Mouse (Mus musculus): ENCODE measurements at regions not wholly inside any gene's neighbourhood (a gene's known extent, or its start where the extent isn't known, plus 50 kb on each side); places are given as distances from the start of the nearest gene placed in this dataset.
A peak's percentile ranks its signal among the peaks of the same experiment; 100 is the strongest.

DNA sequence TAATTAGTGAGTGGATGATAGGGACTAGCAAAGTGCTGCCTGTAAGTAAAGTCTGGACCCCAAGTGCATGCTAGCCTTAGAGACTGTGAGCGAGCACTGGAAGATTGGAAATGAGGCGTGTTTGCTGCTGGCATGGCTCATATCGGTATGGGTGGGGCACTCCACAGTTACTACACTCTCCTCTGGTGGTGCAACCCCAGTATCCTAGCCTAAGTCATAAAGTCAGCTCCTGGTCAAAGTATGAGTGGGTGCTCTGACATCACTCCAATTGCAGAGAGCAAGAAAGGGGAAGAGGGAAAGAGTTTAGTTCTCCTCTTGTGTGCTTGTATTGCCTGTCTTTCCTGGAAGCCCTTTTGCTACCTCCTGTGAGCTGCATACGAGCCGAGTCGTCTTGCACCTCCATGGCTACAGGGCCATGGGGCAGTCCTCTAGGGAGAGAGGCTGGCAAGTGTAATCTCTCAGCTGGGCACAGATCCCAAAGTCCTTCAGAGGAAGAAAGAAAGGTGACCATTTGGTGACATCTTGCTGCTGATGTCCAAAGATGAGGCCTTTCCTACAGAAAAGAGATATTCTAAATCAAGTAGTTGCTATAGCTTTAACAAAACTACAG lies 281.2 kb upstream of the Id2 start:
- no peak for DNase-seq

DNA sequence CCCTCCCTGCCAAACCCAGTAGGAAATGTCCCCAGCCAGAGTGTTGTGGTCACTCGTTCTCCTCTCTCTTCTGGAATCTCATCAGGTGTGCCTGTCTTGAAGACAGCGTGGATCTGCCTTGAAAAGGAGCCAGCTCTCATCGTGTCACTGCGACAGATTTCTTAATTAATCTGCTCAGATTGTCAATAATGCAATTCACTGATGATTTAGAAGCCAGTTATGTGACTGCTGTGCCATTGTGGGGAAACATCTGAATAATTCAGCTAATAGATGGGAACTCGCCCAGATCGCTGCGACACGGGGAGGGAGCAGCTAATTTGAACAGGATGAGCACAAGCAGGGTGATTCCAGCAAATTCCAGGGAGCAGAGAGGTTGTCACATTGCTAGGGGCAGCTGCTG lies 279.5 kb upstream of the Id2 start:
- DNase-seq = no peak

DNA sequence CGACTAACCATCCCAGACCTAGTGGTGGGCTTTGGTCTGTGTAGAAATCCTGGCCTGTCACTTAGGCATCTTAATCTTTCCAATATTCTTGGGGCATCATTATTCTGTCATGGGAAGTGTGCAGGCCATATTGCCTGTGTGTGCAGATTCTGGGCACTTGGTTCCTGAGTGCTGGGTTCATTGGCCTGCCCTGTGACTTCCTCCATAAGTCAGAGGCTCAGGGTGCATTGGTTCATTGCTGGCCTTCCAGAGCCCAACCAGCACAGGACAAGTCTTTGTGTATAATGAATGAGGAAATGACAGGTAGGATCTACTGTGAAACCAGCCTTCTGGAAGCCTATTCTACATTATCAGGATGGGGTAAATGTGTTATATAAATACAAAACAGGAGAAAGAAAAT lies 270.6 kb upstream of the Id2 start:
- DNase-seq = no peak

DNA sequence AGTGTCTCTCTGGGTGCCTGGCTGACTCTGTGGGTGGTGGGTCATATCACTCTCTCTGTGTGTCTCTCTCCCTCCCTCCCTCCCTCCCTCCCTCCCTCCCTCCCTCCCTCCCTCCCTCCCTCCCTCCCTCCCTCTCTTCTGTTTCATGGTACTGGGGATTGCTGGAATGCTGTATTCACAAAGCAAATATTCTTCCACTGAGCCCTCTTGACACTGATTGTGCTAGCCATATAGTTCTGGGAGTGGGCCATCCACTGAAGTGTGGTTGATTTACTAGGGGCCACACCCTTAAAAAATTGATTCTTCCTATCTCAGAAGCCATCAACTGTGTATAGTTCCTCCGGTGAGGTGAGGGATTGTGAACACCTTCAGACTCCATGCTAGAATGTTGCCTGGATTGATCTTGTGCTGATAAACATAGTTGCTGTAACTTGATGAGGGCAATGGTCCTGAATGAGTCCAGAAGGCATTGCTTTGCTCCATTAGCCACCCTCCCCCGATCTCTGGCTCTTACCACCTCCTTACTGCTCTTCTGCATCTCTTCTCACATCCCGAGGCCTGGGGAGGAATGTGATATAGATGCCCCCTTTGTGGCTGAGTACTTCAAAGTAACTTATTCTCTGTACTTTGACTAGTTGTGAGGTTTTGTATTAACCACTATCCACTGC lies 268.8 kb upstream of the Id2 start:
- DNase-seq = no peak

DNA sequence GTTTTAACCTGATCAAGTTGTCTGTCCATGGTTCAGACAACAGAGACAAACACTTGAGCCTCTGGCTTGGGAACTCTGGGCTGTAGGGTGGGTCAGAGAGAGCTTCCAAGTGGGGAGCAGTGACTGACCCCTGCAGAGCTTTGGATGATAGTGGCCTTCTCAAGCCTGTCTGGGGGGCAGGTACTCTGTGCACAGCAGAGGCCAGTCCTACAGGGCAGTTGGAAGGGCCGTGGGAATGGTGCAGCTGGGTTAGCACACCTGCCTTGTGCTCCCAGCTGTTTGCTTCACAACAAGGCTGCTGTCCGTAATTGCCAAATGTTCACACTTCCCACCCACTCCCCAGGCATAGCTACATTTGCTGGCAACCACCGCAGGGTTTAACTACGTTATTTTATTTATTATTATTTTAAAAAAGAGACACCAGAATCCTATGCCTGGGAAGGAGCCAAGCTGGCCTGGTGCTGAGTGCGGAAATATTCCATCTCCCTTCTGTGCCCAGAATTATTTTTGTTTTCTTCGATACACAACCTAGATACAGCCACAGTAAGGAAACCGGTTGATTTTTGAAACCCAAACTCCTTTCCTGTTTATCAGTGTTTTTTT lies 268.1 kb upstream of the Id2 start:
- DNase-seq = no peak

DNA sequence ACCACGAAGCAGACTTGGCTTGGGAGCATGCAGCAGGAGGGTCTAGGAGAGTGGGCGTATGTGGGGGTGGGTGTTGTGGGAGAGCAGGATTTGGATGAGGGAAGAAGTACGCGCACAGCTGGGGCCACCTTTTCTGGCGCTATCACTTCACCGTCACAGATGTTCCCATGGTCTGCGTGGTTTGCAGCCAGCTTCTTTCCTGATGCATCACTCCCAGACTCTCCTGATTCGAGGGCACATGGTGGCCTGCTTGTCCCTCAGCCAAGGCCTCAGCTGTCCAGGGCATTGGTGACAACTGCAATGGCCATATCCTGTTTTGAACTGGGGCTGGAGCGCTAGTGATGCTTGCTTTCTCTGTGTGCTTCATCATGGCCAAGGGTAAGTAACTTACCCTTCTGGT lies 266.9 kb upstream of the Id2 start:
- DNase-seq = no peak

DNA sequence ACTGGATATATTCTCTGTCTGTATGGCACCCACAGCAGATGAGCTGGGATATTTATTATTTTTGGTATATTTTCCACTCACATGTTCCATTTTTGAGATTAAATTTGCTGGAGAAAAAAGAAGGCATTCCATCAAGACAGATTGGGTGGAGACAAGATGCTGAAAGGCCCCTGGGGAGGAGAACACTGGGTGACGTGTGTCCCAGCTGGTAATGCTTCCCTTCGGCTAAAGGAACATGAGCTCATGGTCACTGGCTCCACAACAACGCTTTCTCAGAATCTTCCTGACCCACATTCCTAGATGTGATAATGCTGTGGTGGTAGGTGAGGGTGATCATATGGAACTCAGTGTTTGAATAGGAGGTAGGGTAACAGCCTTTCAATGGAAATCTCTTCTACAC lies 266.4 kb upstream of the Id2 start:
- DNase-seq = no peak

DNA sequence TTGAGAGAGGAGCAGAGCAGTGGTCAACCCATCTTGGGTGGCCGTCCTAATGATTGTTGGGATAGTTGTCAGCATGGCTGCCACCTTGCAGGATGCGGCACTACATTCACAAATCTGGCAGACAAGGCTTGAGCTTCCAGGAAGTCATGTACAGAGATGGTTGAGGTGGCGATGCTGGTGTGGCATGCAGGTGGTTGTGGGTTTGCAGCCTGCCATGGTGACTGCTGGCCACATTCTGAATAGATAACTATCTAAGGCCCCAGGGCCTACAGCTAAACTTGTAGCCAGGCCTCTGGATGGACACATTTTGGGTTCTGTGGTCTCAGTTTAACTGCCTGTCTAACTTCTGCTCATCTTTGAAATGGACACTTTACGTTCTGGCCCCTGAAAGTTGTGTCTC lies 265.8 kb upstream of the Id2 start:
- DNase-seq = no peak

DNA sequence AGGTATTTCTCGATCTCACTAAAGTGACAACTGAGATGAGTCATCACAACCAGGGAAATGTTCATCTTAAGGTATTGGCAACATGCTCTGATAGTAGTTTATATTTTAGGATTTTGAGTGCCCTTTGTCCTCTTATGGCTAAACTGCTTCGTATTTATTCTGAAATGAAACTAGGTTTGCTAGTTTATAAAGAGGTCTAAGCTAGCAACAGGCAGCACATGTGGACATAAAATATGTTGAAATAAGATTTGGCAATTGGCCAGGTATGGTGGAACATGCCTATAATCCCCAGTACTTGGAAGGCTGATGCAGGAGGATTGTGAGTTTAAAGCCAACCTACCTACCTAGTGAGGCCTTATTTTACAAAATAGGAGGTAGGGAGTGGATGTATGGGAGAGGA lies 263.8 kb upstream of the Id2 start:
- DNase-seq = no peak

DNA sequence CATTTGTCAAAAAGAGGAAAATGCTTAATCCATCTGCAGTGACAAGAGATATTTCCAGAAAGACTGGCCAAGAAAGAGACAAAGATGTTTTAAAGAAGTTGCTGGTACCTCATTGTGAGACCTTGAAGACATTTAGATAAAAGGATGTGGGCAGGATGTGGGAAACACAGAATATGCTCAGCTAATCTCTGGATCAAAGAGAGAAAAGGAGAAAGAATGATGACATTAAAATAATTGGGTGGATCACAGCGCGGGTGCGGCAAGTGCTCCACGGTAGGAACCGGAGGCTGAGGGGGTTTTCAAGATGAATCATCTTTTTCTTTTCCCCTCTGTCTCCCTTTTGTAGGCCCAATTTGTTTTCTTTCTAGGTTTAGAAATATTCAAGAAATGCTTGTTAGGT lies 263.0 kb upstream of the Id2 start:
- no peak for DNase-seq

DNA sequence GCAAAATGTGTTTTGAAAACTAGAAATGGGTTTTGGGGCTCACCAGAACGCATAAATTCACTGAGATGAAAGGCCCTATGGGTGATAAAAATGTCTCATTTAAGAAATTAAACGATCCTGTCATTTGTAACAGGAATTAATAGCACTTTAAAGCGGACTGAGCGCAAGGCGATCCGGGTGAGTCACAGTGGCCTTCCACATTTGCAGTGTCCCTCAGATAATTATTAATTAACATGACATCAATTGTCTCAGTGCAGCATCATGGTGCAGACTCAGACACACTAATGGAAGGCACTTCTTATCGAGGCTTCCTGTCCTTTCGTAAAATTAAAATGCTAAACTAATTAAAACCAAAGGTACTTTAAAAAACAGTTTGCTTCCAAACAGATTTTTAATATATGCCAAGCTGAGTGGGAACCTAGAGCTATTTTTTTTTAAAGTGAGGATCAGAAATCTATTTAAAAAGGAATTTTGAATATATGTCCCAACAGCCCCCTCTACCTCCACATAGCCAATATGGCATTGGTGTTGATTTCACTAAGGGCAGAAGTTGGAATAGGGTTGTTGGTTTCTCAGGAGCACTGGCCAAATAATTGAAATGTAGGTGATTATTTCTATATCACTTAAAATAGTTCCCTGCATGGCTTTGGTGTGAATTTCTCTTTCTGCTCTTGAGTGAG lies 262.0 kb upstream of the Id2 start:
- DNase-seq = no peak

DNA sequence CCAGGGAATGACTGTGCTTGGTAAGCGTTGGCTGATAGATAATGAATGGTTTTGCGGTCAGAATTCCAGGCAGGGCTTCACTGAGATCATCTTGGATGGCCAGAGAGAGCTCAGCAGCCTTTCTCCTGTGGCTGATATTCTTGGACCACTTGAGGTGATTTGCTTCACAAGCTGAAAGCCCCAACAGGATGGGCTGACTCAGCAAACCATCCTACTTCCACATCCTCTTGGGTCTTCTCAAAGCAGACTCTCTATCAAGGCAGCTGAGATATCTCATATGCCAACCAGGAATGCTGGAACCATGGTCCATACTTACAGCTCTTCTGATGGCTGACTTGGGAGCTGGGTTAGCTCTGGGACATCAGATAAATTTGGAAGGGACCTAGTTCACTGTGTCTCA lies 259.8 kb upstream of the Id2 start:
- DNase-seq = no peak

DNA sequence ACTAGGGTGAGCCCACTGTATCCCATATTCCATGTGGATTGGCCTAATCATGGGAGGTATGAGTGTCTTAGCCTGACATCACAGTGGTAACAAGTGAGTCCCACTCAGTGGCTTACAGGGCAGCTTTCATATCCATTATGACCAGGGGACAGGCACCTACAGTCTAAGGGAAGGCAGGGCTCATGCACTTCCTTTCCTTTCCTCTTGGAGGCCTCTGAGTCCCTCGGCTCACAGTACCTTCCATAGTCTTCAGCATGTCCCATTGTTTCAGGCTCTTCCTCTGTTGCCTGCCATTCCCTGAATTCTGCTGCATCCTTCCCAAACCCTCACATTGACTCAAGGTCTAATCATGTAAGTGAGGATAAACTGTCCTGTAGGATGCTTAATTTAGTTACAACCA lies 258.3 kb upstream of the Id2 start:
- no peak for DNase-seq

DNA sequence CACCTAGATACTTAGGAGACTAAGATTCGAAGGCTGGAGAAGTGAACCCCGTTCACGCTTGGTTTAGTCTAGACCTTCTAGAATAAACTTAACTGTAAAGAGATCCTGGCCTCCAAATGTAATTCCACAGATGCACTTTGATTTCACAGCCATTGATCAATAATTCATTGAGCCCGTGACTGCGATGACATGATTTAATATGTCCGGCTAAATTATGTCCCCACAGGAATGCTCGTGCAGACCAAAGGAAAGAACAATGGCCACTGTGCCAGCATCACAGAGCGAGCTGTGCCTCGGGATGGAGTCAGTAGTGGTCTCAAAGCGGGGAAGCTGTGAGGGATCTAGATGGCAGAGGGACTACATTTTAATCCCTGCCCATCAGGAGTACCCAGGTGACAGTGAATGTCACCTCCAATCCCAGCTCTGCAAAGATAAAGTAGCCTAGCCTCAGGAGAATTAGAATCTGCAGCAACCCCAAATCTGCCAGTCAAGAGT lies 256.5 kb upstream of the Id2 start:
- no peak for DNase-seq

DNA sequence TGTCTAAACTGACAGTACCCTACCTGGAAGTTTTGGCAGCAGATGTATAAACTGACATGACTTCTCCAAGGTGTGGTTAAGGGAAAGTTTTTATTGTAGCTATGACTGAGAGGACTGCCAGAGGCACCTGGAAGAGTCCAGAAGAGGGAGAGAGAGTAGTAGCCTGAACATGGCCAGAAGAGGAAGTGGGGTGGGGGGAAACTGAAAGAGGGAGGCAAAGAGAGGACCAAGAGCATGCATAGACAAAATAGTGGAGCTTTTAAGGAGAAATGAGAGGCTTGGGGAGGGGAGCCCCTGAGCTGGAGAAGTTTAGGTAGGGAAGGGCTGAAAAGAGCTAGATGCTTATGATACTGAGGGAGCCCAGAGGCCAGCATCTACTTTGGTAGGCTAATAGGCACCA lies 255.2 kb upstream of the Id2 start:
- DNase-seq = no peak

DNA sequence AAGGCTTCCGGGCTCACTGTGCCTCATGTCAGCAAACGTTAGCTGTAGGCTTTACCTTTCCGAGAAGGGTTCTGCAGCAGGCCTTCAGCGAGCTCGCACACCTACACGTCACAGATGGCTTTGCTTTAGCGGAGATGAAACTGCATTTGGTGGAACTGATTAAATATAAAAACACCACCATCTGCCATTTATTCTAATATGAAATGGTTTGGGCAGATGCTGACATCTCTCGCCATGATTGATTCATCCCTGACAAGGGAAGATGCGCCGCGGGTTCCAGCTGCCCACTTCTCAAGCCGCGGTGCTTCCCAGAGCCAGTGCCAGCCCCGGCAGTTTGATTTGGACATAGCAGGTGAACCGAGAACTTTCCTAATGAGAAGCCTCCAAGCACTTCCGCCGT lies 247.4 kb upstream of the Id2 start:
- DNase-seq = no peak

DNA sequence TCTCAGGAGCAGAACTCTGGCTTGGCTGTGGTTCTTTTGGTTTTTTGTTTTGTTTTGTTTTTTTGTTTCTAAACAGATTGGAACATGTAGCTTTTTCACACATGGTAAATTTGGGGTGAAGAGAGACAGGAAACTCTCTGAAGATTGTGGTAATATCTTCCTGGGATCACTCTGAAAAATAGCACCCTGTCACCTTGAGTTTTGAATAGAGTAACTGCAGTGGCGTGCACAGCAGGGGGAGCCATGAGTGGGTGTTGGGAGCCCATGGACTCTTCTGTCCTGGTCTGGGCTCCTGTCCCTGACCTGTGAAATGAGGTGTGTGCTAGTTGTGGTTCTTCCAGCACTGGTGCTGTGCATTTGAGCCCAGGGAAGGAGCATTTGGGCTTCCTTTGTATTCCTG lies 241.8 kb upstream of the Id2 start:
- DNase-seq = no peak

DNA sequence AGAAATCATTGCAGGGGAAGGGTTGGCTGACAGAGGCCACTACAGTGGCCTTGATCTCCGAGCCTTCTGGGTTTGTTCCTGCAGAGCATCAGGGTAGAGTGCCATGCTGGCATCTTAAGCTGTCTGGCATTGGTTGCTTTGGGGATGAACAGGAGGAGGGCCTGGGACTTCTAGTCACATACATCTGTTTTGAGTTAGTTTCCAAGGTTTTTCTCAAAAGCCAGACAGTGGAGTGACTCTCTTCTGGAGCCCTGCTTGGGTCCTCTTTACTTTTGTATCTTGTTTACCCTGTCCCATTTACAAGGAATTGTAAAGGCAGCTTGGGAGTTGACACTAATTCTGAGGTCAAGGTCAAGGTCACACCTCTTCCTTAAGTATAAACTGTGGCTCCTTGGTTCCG lies 239.0 kb upstream of the Id2 start:
- DNase-seq = no peak

DNA sequence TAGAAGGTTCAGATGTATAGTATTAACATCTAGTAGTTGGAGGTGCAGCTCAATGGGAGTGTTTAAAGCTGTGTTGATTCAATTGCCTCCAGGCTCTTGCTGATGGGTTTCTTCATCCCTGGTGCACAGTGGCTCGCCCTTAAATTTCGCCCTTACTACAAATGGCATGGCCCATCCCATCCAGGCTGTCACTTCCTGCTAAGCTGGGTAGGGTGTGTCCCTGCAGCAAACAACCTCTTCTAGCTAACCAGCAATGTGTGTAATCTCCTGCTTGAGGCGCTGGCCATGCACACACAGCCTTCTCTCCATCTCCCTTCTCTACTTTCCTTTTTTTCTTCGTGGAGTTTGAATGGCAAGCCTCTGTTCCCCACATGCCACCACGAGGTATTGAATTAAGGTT lies 238.1 kb upstream of the Id2 start:
- DNase-seq = no peak

DNA sequence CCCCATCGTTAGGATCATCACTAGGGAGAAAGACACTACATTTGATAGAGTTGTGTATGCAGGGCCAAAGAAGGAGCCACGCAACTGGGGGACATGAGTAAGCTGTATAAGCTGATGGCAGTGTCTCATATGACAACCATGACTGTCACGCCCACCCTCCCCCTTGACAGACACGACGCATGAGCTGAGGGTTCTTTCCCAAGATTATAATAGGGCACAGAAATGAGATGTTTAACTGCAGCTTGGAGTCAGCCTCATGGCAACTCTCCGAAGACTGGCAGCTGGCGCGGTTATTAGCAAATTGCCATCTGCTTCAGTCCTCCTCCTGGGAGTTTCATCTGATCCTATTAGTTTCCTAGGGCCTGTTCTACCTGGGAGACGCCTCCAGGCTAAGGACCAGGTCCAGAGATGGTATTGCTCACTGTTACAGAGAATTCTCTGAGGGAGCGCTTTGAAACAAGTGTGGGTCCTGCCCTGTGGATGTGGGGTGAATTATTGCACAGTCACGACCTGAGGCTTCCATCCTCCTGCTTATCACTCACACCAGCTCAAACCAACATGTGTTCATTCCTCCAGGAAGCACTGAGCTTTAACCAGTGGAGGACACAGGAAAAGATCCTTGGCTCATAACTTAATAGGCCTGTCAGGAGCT lies 235.6 kb upstream of the Id2 start:
- DNase-seq = no peak

DNA sequence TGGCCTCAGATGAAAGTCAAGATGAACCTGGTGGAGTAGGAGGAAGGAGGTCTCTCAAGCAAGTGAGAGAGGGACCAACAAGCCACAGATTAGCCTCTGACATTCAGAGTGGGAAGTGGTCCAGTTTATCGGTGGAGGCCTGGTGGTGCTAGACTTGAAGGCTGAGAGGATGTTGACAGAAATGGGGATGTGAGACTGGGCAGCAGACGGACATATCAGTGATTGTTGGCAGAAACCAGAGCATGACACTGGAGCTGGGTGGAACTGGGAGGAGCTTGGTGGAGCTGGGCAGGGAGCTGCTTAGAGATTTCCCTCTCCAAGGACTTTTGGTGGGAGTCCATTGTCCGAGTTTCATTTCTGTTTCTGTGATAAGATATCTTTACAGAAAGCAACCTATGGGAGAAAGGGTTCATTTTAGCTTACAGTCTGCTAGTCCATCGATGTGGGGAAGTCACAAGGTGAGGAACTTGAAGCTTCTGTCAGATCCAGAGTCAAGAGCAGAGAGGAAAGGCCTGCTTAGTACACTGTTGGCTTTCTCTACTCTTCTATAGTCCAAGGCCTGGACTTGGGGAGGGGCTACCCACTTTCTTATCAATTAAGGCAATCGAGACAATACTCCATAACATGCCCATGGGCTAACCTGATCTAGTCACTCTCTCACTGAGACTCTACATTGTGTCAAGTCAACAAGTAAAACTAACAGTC lies 233.2 kb upstream of the Id2 start:
- DNase-seq = peak in 1 of 2 experiments; percentile 3

DNA sequence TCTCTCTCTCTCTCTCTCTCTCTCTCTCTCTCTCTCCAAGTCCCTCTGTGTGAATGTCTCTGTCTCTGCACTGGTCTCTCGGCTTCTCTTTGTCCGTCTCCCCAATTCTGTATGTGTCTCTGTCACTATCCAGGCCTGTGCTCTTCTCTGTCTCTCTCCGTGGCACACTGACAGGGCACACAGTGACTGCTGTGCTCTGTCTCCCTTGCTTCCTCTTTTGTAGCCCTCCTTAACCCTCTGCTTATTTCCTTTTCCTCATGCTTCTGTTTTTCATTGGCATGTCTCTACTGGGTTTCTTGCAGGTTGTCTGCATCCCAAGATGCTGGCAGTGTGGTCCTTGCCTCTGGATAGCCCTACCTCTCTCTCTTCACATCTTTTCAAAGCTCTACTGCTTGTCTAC lies 229.0 kb upstream of the Id2 start:
- DNase-seq = peak; percentile 14 to 17

DNA sequence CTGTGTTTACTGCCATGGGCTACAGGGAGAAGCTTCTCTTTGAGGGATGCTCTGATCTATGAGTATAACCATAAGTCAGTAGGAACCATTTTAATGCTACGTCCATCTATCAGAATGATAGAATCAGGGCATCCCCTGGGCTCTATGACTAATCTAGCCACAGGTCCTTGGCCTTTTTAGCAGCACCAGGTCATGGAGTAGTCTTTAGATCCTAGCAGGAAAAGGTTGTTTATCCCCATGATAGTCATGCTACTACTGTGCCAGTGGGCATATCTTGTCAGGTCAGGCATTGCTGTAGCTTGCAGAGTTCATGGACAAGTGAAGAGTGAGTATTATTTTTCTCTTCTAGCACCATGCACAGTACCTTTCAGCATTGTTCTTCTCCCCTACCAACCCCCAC lies 226.2 kb upstream of the Id2 start:
- DNase-seq = no peak
